Mouse (Mus musculus): Measurements from ENCODE around the gene Abraxas2. TPM values are rescaled to one million over a fixed set of nuclear protein-coding genes. Genes with fewer than 3 reads are reported as not detected.

The Abraxas2 gene
- polyA plus RNA-seq, 1 experiment from 2014 or later = 36.2 TPM

GRCm38 (mm10) chr7:132858043-132858608 is 899 bp upstream of the Abraxas2 start:
- Histone ChIP-seq H3K4me2 (no peak overlapping the region; the same call in 1 of the 2 replicates), H3K9ac (no peak overlapping the region), H3K27ac (replicated peaks) (no peak overlapping the region), H3K36me3 (no peaks in the 10 kb centered on the region), H3K9me3 (no peaks in the 10 kb centered on the region), H3K4me3 (no peak overlapping the region), H3K27me3 (no peaks in the 10 kb centered on the region), H3K4me1 (replicated peaks) (peaks cover 28% of the 10 kb centered on the region)
- 72% methylated on average over 5 of the region's 5 CpGs for WGBS
- ATAC-seq (ENCODE audit: low FRiP score, low read depth) = no peak

GRCm38 (mm10) chr7:132866316-132866715 is 7.3 kb downstream of the Abraxas2 start:
- peaks cover 34% of the 10 kb centered on the region for H3K36me3 ChIP-seq
- WGBS = 95% methylated on average over 9 of the region's 9 CpGs
- no peak for ATAC-seq (ENCODE audit: low FRiP score, low read depth)
- no peak overlapping the region for H3K9ac ChIP-seq
- H3K27ac ChIP-seq (replicated peaks) = no peak overlapping the region
- H3K4me2 ChIP-seq = no peak overlapping the region
- H3K4me1 ChIP-seq (replicated peaks) = peaks cover 6% of the 10 kb centered on the region
- H3K9me3 ChIP-seq = no peaks in the 10 kb centered on the region
- H3K27me3 ChIP-seq = no peaks in the 10 kb centered on the region
- no peak overlapping the region for H3K4me3 ChIP-seq

GRCm38 (mm10) chr7:132873043-132873442 is 14.0 kb downstream of the Abraxas2 start:
- H3K36me3 ChIP-seq = peaks cover 70% of the 10 kb centered on the region
- no peaks in the 10 kb centered on the region for H3K9me3 ChIP-seq
- no peak for ATAC-seq (ENCODE audit: low FRiP score, low read depth)
- H3K4me2 ChIP-seq = no peak overlapping the region
- no peak overlapping the region for H3K4me3 ChIP-seq
- no peak overlapping the region for H3K9ac ChIP-seq
- no peaks in the 10 kb centered on the region for H3K27me3 ChIP-seq
- 97% methylated on average over 2 of the region's 2 CpGs for WGBS
- no peak overlapping the region for H3K27ac ChIP-seq (replicated peaks)
- H3K4me1 ChIP-seq (replicated peaks) = no peaks in the 10 kb centered on the region

- H3K36me3 ChIP-seq = peaks cover 84% of the 10 kb centered on the region
- H3K4me3 ChIP-seq = no peak overlapping the region
- no peak for ATAC-seq (ENCODE audit: low FRiP score, low read depth)
- H3K4me1 ChIP-seq (replicated peaks) = no peaks in the 10 kb centered on the region
- H3K9ac ChIP-seq = no peak overlapping the region
- no peak overlapping the region for H3K27ac ChIP-seq (replicated peaks)
- H3K27me3 ChIP-seq = no peaks in the 10 kb centered on the region
- H3K4me2 ChIP-seq = no peak overlapping the region
- WGBS = 87% methylated on average over 2 of the region's 2 CpGs
- H3K9me3 ChIP-seq = no peaks in the 10 kb centered on the region
Observed at GRCm38 (mm10) chr7:132875391-132876086, 16.5 kb downstream of the Abraxas2 start.

- Histone ChIP-seq H3K4me3 (no peak overlapping the region), H3K9ac (no peak overlapping the region), H3K4me2 (no peak overlapping the region), H3K27ac (replicated peaks) (no peak overlapping the region), H3K27me3 (no peaks in the 10 kb centered on the region), H3K36me3 (peaks cover 90% of the 10 kb centered on the region), H3K4me1 (replicated peaks) (no peaks in the 10 kb centered on the region), H3K9me3 (no peaks in the 10 kb centered on the region)
- no peak for ATAC-seq (ENCODE audit: low FRiP score, low read depth)
- WGBS = 100% methylated on average over 1 of the region's 1 CpGs
Observed at GRCm38 (mm10) chr7:132880276-132880675, 21.3 kb downstream of the Abraxas2 start.

- Histone ChIP-seq H3K9ac (no peak overlapping the region), H3K36me3 (peaks cover 70% of the 10 kb centered on the region), H3K27me3 (no peaks in the 10 kb centered on the region), H3K4me1 (replicated peaks) (no peaks in the 10 kb centered on the region), H3K4me2 (no peak overlapping the region), H3K4me3 (no peak overlapping the region), H3K9me3 (no peaks in the 10 kb centered on the region), H3K27ac (replicated peaks) (no peak overlapping the region)
- ATAC-seq (ENCODE audit: low FRiP score, low read depth) = no peak
- 79% methylated on average over 2 of the region's 2 CpGs for WGBS
Observed at GRCm38 (mm10) chr7:132882343-132882742, 23.3 kb downstream of the Abraxas2 start.

- no peaks in the 10 kb centered on the region for H3K4me1 ChIP-seq (replicated peaks)
- peaks cover 55% of the 10 kb centered on the region for H3K36me3 ChIP-seq
- 92% methylated on average over 7 of the region's 7 CpGs for WGBS
- no peak overlapping the region for H3K4me3 ChIP-seq
- no peak for ATAC-seq (ENCODE audit: low FRiP score, low read depth)
- H3K9ac ChIP-seq = no peak overlapping the region
- H3K27ac ChIP-seq (replicated peaks) = no peak overlapping the region
- no peak overlapping the region for H3K4me2 ChIP-seq
- no peaks in the 10 kb centered on the region for H3K27me3 ChIP-seq
- H3K9me3 ChIP-seq = no peaks in the 10 kb centered on the region
Observed at GRCm38 (mm10) chr7:132884031-132884430, 25.0 kb downstream of the Abraxas2 start.

- H3K36me3 ChIP-seq = peaks cover 26% of the 10 kb centered on the region
- 80% methylated on average over 7 of the region's 7 CpGs for WGBS
- H3K9me3 ChIP-seq = no peaks in the 10 kb centered on the region
- no peak for ATAC-seq (ENCODE audit: low FRiP score, low read depth)
- no peak overlapping the region for H3K9ac ChIP-seq
- H3K27me3 ChIP-seq = no peaks in the 10 kb centered on the region
- no peak overlapping the region for H3K4me3 ChIP-seq
- H3K4me1 ChIP-seq (replicated peaks) = no peaks in the 10 kb centered on the region
- H3K4me2 ChIP-seq = no peak overlapping the region
- H3K27ac ChIP-seq (replicated peaks) = no peak overlapping the region
Observed at GRCm38 (mm10) chr7:132887019-132887804, 28.2 kb downstream of the Abraxas2 start.

- Histone ChIP-seq H3K9me3 (no peaks in the 10 kb centered on the region), H3K4me3 (no peak overlapping the region), H3K9ac (no peak overlapping the region), H3K4me1 (replicated peaks) (no peaks in the 10 kb centered on the region), H3K27me3 (no peaks in the 10 kb centered on the region), H3K27ac (replicated peaks) (no peak overlapping the region), H3K36me3 (peaks cover 17% of the 10 kb centered on the region), H3K4me2 (no peak overlapping the region)
- no peak for ATAC-seq (ENCODE audit: low FRiP score, low read depth)
- WGBS = 89% methylated on average over 3 of the region's 3 CpGs
Observed at GRCm38 (mm10) chr7:132888052-132888451, 29.0 kb downstream of the Abraxas2 start.

GRCm38 (mm10) chr7:132888518-132889249 is 29.7 kb downstream of the Abraxas2 start:
- 74% methylated on average over 4 of the region's 4 CpGs for WGBS
- no peaks in the 10 kb centered on the region for H3K4me1 ChIP-seq (replicated peaks)
- no peak overlapping the region for H3K4me3 ChIP-seq
- H3K36me3 ChIP-seq = peaks cover 11% of the 10 kb centered on the region
- no peak overlapping the region for H3K9ac ChIP-seq
- no peak for ATAC-seq (ENCODE audit: low FRiP score, low read depth)
- no peak overlapping the region for H3K4me2 ChIP-seq
- H3K27me3 ChIP-seq = no peaks in the 10 kb centered on the region
- H3K27ac ChIP-seq (replicated peaks) = no peak overlapping the region
- no peaks in the 10 kb centered on the region for H3K9me3 ChIP-seq

- Histone ChIP-seq H3K27me3 (no peaks in the 10 kb centered on the region), H3K36me3 (peaks cover 2% of the 10 kb centered on the region; the same call in 1 of the 2 replicates), H3K4me2 (no peak overlapping the region), H3K9ac (no peak overlapping the region), H3K4me3 (no peak overlapping the region), H3K9me3 (no peaks in the 10 kb centered on the region), H3K4me1 (replicated peaks) (no peaks in the 10 kb centered on the region), H3K27ac (replicated peaks) (no peak overlapping the region)
- ATAC-seq (ENCODE audit: low FRiP score, low read depth) = no peak
- 95% methylated on average over 8 of the region's 8 CpGs for WGBS
Observed at GRCm38 (mm10) chr7:132889691-132890090, 30.7 kb downstream of the Abraxas2 start.

GRCm38 (mm10) chr7:132890201-132890600 is 31.2 kb downstream of the Abraxas2 start:
- H3K36me3 ChIP-seq = no peaks in the 10 kb centered on the region
- no peaks in the 10 kb centered on the region for H3K27me3 ChIP-seq
- no peaks in the 10 kb centered on the region for H3K4me1 ChIP-seq (replicated peaks)
- H3K4me3 ChIP-seq = no peak overlapping the region
- H3K4me2 ChIP-seq = no peak overlapping the region
- ATAC-seq (ENCODE audit: low FRiP score, low read depth) = no peak
- 91% methylated on average over 5 of the region's 5 CpGs for WGBS
- H3K27ac ChIP-seq (replicated peaks) = no peak overlapping the region
- no peak overlapping the region for H3K9ac ChIP-seq
- H3K9me3 ChIP-seq = no peaks in the 10 kb centered on the region
